Mouse (Mus musculus) embryo, embryonic 11.5 days (tissue): ENCODE results near the gene Thpo.

Experiments used
- DNase-seq: peaks from one replicate; pipeline ENCODE4 v3.0.0-alpha.2; 2012; ENCODE audit warnings: low read depth, low spot score

The Thpo gene

DNA sequence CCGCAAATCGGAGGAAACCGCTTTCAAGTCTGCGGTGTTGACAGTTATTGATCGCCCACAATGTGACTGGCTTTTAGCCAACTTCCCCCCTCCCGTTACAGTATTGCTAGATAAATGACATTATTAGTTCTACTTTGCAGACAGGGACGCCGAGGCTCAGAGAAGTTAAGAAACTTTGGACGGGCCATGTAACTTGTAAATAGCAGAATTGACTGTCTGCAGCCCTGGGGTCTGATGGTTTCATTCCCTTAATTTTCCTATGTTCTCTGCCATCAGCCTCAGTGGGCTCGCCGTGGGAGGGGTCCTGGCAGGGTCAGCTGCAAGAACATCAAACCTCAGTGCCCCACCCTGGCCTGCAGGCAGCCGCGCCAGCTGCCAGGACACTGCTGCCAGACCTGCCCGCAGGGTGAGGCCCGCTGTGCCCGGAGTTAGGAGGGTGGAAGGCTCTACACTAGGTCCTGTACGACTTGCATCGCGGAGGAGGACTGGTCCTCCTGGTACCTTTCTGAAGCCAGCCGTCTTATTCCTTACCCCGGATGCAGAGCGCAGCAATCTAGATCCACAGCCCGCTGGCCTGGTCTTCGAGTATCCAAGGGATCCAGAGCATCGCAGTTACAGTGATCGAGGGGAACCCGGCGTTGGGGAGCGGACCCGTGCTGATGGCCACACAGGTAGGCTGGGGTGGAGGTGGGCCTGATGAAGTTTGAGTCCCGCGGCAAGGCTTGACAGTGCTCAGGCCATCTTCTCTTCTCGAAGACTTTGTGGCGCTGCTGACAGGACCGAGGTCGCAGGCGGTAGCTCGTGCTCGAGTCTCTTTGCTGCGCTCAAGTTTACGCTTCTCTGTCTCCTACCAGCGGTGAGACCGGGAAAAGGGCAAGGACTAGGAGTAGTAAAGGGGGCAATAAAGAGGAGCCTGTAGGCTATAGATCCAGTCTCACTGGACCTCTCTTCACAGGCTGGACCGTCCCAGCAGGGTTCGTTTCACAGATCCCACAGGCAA, at the start of gene Thpo:
TSS of gene Thpo (minus strand) at position 781 of the 1,000 bp plus-strand sequence.
- DNase-seq: no peak

DNA sequence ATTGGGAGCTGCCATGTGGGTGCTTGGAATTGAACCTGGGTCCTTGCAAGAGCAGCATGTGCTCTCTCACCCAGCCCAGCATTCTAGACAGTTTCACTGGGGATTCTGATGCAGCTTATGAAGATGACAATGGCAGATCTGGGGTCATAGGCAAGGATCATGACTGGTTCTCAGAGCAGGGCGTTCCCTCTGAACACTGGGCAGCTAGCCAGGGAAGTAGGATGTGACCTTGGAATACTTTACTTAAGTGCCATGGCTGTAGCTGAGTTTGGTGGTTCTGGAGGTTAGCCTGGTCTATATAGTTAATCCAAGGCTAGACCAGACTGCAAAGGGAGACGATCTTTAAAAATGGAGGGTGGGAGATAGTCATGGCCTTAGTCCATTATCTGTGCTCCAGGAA, 49.6 kb upstream of the Thpo start:
- DNase-seq: no peak

DNA sequence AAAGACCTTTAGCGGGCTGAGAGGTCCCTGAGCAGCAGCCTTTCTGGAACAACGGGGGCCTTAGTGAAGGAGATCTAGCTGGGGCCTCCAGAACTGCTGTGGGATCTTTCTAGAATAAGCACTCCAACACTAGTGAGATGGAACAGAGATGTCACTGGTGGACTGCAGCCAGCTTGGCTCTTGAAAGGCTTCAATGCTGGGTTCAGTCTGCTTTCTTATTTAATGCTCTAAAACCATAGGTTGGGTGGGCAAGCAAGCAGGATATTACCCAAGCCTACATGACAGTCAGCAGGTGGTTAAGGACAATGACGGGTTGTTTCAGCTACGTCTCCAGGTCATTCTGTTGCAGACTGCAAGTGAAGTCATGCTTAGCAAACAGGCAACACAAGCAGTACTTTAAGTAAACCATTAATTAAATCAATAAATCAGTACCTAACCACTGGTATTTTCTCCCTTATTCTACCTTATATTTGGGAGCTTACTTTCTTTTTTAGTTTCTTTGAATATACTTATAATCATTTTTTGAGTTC, 46.9 kb upstream of the Thpo start:
- DNase-seq: no peak

DNA sequence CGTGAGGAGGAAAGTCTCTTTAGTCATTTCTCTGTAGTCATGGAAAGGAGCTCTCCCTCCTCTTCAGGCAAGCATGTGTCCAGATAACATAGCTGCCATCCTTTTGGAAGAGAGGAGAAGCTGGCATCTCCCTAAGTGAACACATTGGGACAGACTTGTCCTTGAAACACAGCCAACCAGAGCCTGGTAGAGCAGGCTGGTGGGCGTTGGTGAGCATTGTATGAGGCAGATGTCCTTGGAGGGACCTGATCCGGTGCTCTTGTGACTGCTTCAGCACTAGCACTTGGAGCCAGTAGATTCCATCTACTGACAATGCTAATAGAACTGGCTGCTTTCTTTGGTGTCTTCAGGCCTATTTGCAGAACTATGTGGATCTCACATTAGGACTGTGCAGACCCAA, 45.5 kb upstream of the Thpo start:
- no peak for DNase-seq

DNA sequence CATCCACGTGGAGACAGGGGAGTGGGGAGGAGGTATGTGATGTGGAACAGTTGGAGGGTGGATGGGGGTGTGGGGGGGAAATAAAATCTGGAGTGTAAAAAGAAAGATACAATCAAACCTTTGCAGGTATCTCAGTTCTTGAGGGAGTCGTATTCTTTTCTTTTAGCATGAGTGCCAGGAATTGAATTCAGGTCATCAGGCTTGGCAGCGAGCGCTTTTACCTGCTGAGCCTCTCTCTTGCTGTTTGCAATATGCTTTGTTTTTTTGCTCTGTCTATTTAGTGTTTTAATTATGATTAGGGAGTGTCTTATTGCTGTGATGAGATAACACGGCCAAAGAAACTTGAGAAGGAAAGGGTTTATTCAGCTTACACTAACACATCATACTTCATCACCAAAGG, 40.7 kb upstream of the Thpo start:
- DNase-seq: no peak

DNA sequence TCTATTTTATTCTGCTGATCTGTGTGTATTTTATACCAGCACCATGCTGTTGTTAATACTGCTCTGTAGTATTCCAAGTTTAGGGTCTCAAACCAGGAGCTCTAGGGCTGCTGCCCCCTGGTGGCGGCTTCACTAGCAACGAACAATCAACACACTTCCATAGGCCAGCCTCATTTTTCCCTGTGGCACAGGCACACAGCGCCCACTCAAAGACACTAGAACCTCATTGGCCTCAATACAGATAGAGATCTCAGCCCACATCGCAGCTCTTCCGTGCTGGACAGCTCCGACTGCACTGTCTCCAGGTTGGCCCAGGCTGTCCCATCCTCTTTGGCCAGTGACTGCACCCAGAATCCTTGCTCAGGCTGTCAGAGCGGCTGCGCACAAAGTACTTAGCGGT, 30.9 kb upstream of the Thpo start:
- DNase-seq: peak; percentile 36

DNA sequence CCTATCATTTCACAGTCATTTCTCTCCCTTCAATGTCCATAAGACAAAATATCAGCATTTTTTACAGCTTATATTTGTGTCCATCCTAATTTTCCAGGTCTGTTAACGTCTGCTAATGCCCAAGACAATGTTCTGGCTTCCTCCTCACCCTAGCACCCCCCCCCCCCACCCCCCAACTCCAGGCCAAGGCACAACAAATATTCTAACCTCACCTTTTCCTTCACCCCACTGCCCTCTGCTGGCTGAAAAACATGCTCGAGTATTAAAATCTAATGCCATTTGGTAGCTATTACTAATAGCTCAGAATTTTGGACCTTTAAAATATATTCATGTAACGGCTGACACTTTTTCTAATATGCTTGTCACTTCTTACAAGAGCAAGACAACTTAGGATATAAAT, 27.4 kb upstream of the Thpo start:
- peak; percentile 45 for DNase-seq

DNA sequence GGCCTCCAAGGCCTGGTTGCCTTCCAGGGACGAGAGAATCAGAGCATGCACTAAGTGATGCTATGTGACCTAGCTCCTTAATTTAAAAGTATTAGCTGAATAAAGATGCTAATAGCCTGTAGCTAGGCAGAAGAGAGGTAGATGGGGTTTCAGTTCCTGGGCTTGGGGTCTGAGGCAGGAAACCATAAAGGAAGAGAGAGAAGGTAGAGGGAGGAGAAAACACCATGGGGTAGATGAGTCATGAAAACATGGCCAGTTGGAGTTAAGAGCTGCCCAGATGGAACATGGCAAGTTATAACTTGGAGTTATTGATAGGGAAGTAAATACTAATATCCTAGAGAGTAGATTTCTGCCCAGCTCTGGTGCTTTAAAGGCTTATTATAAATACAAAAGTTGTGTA, 23.1 kb upstream of the Thpo start:
- DNase-seq: no peak

DNA sequence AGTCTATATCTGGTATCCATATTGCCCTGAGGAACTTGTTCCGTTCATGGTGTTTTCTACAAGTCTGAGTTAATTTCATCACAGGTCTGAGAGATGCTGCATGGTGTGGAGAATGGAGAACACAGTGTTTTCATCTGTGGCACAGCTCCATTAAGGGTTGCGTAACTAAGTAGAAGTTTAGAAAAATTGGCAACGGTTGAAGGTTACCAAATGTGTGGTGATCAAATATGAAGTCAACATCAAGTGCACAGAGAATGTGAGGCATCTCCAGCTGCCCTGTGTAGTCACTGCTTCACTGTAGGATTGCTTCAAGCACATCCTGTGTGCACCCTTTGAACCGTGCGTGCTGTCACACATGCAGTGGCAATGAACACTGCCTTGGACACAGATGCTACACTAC, 21.7 kb upstream of the Thpo start:
- no peak for DNase-seq

DNA sequence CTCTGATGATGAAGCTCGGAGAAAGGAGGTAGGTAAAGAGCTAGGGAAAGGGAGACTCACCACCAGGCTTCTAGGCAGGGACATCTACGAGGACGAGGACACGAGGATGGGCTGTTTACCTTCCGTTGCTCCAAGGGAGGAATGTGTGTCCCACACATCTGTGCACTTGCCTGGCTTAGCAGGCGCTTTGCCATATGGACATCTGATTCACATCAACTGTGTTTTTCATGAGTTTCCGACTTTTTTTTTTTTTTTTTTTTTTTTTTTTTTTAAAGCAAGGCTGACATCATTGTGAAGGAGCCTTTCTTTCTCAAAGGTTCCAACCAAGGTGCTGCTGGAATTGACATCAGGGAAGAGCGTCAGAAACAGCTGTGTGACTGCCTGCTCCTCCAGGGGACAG, 16.2 kb upstream of the Thpo start:
- DNase-seq: no peak

DNA sequence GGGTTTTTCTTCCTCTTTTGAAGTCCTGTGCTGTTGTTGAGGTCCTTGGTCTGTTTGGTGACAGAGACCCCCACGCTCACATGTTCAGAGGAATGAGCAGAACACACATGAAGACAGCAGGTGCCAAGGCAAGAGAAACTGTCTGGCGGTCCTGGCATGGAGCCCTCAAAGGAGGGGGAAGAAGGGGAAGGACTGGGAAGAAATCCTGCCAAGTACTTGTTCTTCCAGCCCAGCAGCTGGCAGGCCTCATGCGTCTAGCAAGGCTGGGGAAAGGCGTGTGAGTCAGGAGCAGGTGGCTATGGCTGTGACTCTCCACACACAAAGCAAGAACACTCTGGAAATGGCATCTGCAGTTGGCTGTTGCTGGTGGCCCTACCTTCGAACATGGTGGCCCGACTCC, 12.3 kb upstream of the Thpo start:
- no peak for DNase-seq

DNA sequence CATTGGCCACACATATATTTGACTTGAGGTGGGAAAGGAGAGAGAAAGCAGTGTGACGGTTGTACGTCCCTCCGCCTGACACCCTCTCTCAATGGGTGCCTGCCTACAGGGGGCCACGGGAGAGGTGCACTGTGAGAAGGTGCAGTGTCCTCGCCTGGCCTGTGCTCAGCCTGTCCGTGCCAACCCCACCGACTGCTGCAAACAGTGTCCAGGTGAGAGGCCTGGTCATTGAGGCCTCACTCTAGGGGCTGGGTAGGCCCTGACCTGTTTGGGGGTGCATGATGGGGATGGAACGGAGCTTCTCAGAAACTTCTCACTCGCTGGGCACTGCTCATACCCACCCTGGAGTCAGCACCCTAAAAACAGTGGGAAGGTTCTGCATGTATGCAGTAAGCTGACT, 5.5 kb upstream of the Thpo start:
- no peak for DNase-seq

DNA sequence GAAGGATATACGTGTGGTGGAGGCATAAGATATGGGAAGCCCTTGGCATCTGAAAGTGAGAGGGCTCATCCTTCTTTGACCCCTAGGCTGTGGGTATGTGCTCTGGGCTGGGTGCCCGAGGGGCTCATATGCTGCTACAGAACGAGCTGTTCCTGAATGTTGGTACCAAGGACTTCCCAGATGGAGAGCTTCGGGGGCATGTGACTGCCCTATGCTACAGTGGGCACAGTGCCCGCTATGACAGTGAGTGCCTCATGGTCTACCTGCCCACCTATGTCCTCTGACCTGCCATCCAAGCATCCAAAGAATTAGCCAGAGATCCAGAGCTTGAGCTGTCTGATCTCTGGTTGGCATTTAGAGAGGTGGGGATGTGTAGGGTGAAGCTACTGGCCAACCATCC, 2.5 kb upstream of the Thpo start:
- no peak for DNase-seq

DNA sequence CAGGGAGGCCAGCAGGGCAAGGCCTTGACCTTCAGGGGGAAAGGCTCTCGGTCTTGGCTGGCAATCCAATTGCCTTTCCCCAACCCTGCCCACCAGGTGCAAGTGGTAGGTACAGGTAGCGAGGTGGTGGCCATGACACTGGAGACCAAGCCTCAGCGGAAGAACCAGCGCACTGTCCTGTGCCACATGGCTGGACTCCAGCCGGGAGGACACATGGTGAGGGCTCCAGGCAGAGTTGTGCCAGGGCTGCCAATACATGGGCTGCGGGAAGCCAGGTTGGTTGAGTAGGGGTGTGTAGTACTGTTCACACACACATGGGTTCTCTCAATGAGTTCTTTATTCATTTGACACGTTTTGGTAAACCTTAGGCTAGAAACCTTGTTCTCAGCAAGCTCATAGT, 1.9 kb upstream of the Thpo start:
- no peak for DNase-seq

DNA sequence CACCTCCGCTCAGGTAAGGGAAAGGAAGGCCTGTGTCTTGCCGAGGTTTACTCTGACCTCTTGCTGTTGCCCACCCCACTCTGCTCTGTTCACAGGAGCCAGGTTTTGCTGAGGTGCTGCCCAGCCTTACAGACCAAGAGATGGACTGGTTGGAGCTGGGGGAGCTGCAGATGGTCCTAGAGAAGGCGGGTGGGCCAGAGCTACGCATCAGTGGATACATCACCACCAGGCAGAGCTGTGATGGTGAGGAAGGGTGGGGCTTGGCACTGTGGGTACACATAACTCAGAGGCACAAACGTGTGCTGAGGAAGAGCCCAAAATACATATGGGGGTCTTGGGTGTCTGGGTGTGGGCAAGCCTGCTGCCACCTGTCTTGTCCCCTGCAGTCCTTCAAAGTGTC, 1.3 kb upstream of the Thpo start:
- no peak for DNase-seq

DNA sequence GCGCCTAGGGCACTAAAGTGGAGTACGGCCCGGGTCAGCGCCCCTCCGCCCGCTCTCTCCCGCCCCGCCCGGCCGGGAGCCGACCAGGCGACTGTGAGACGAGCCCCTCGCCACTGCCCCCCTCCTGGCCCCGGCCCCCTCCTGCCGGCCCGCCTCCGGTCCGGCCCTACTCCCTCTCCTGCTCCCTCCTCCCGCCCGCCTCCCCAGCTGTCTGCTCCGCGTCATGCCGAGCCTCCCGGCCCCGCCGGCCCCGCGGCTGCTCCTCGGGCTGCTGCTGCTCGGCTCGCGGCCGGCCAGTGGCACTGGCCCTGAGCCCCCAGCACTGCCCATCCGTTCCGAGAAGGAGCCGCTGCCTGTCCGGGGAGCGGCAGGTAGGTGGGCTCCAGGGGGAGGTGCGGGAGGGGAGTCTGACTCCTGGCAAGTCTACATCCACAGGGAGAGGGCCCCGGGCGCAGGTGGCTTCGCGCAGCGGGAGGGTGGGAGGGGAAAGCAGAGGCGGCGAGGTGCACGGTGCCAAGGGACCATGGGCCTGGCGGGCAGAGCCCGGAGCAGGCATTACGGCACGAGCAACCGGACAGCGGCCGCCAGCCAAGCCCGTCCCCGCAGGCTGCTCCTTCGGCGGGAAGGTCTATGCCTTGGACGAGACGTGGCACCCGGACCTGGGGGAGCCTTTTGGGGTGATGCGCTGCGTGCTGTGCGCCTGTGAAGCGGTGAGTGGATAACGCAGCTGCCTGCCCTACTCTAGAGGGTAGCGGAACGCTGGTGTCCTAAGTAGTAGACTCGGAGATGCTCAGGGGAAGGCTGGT, 1.2 kb downstream of the Thpo start, which contains the start of gene Chrd:
TSS of gene Chrd (plus strand) at position 203 of the 806 bp plus-strand sequence.
- peak; percentile 35 for DNase-seq

DNA sequence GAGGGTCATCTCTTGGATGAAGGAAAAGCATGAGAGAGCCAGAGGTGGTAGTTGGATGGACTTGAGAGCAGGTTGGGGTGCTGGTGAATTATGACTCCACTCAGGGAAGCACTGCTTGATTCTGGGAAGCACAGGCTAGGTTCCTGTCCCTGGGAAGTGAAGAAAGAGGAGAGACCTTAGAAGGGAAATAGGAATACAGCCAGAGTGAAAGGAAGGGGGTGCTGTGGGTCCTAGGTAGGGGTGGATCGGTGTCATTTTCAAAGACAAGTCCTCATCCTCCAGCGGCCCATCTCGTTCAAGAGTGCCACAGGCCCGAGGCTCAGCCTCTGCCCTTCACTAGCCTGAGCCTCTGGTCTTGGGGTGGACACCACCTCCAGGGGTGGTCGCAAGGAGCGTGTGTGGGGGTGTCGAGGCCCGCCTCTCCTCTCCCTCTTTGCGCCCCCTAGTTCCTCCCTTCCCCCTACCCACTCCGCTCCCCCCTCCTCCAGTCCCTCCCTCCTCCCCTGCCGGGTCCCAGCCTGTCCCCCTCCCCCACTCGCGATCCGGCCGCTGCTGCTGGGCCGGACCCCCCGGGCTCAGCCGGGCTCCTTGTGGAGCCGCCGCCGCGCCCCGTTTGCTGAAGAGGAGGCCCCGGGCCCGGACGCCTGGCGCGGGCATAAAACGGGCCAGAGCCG, 1.9 kb downstream of the Thpo start:
- no peak for DNase-seq

DNA sequence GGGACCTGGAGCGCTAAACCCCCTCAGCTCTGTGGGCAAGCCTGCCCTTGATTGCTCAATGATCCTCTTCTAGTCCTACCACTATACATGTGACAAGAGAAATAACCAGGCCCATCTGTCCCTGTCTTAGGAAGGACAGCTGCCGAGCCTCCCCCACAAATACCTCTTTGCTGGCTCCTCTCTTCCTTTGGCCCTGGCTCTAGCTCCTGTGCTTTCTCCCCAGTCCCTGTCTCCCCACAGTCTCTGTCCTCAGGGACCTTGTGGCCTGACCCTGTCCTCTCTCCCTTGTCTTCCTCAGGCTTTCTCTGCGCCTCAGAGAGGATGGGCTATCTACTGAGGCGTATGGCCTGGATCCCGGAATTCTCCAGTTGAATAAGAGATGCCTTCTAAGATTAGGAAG, 2.6 kb downstream of the Thpo start:
- DNase-seq: no peak

DNA sequence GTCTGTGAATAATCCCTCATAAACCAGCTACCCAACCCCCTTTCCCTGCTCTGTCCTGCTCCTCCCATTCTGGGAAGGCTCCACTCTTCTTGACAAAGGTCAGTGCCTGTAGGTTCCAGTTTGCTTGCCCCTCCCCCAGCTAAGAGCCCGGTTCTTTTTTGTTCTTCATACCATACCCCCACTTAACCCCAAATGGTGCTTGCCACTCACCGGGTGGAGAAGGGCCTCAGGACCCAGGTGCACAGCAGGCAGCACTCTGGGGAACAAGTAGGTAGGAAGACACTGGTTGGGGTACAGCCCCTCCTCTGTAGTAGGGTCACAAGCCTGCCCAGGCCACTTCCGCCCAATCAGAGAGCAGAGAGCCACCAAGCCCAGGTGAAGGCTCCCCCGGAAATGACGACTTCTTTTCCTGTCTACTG, 4.0 kb downstream of the Thpo start:
- no peak for DNase-seq

DNA sequence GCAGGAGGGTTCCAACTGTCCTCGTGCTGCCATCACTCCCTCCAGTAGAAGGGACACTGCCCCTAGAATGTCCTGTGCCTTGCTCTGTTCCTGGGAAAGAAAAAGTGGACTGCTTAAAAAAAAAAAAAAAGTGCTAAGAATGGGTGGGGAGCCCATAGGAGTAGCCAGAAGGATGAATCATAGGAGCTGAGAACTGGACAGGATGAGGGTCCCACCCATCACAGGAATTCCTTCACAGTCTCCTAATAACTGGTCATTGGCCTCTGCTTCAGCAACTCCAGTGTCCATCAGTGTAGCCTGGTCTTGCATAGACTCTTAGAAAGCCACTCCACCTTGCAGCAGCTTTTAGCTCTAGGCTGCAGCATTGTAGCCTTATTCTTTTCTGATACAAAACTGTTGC, 7.9 kb downstream of the Thpo start:
- DNase-seq: no peak

DNA sequence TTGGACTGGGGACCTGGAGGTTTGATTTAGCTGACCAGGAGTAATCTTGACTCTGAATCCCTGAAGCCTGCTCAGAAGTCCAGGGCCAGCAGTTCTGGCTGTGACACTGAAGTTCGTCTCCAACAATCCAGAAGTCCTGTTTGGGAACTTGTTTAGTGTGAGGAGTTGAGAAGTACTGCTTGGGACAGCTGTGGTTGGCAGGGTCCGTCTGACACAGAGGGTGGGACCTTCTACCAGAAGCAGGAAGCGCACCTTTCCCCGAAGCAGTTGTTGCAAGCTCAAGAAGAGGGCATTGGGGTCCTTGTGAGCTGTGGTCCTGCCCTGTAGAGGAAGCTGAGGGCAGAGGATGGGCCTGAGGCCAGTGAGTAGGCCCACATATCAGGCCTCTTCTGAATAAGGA, 8.6 kb downstream of the Thpo start:
- DNase-seq: no peak

DNA sequence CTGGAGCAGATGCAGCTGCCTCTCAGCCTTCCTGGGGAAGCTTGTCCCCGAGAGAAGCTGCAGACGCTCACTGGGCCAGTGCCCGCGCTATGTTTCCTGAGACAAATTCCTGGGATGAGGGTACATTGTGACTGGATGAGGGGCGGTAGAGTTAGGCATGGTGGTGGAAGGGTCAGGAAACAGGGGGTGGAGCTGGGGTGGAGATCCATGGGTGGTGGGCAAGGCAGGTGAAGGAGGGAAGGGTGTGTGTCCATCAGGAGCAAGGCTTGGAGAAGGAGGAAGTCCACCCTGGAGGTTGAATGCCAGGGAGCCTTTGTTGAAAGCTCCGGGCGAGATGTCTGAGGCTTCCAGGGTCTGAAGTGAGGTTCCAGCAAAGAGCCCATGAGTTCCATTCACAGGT, 9.0 kb downstream of the Thpo start:
- no peak for DNase-seq
